In the genomic region with DNA sequence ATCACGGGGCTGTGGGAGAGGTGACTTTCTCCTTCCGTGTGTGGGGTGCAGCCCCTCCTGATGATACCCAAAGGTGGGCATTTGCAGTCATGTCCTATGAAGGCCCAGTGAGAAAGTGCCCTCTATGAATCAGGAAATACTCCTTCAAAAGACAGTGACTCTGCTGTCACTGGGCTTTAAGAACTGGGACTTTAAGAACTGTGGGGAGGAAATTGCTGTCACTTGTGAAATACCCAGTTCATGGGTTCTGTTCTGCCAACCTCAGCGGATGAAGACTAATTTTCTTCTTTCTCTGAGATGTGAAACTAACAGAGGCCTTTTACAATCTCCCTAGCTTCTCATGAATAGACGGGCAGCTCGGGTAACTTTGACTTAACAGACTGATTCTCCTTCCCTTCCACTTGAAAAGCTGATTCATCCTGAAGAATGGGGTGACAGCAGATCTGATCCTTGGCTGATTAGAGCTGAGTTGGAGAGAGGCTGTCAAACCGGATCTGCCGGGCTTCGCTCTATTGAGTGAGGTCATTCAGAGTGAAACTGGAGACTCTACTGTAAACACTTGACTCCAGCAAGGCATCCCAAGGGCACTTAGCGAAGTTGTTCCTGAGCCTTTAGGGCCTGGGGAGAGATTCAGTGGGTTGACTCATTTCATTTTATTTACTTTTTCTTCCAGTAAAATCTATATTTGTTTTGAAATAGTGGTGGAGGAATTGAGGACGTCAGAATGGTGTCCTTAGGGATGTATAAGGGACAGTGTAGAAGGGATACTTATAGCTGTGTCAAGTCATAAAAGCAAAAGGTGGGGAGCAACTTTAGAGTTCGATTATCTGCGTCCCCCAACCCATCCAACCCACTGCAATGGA, we compare ENCODE assay signal across 8 mouse cellular contexts.
DNase-seq lines count a peak whose midpoint lies in the region; ATAC-seq and TF ChIP-seq lines count a peak whose summit lies in the region.

No protein-coding gene starts in this region.

- no peaks in the 10 kb centered on the region for H3K9me3 ChIP-seq in heart, embryonic 11.5 days (replicated peaks; ENCODE audit: control insufficient read depth, low read length)

- no peaks in the 10 kb centered on the region for H3K36me3 ChIP-seq in heart, embryonic 11.5 days (ENCODE audit: control insufficient read depth, insufficient read depth, low read length)
- no peaks in the 10 kb centered on the region for H3K36me3 ChIP-seq in myocyte (ENCODE audit: control insufficient read depth, insufficient read depth)

- H3K27ac ChIP-seq in heart, embryonic 11.5 days (ENCODE audit: low read depth, low read length) = peak overlapping the region; percentile 3

- H3K79me2 ChIP-seq in myocyte (ENCODE audit: control insufficient read depth, insufficient read depth) = no peaks in the 10 kb centered on the region

- H3ac ChIP-seq in myocyte (ENCODE audit: control insufficient read depth, insufficient read length) = no peak overlapping the region

- H3K27me3 ChIP-seq in heart, embryonic 11.5 days (ENCODE audit: control insufficient read depth, insufficient read depth, low read length) = no peaks in the 10 kb centered on the region
- no peaks in the 10 kb centered on the region for H3K27me3 ChIP-seq in myocyte (ENCODE audit: control insufficient read depth, insufficient read depth, insufficient read length)

- no peak for ATAC-seq in heart, embryonic 11.5 days (replicated peaks; ENCODE audit: insufficient number of reproducible peaks, low FRiP score, low TSS enrichment)

- TF ChIP-seq POLR2A in myocyte (IDR thresholded peaks at IDR 0.05; ENCODE audit: insufficient read length, low read depth) = no peak

- H3K4me2 ChIP-seq in heart, embryonic 11.5 days = peak overlapping the region; percentile 1; the same call in 1 of the 2 replicates
- H3K4me2 ChIP-seq in myocyte (ENCODE audit: low read depth) = peak overlapping the region; percentile 76

- H3K4me3 ChIP-seq in heart, embryonic 11.5 days (ENCODE audit: low read depth, low read length) = no peak overlapping the region
- no peak overlapping the region for H3K4me3 ChIP-seq in myocyte

- no peak for DNase-seq in heart, adult 8-10 months (ENCODE audit: low spot score)
- peak; percentile 61 for DNase-seq in embryo, embryonic 9.5 days (ENCODE audit: extremely low spot score)
- peak; percentile 82 for DNase-seq in large intestine, adult 2 months (ENCODE audit: low read depth, low spot score)
- no peak for DNase-seq in cerebellum, adult 11 months
- DNase-seq in testis, postnatal 10 days (ENCODE audit: low spot score) = no peak
- no peak for DNase-seq in c-Kit-positive CD71-positive TER-119-positive erythroid progenitor cells, embryonic 14.5 days (ENCODE audit: low spot score)

- 27% methylated on average over 12 of the region's 12 CpGs for WGBS in heart, embryonic 11.5 days (ENCODE audit: insufficient replicate concordance)
- 19% methylated on average over 12 of the region's 12 CpGs for WGBS in large intestine, adult 2 months

- peaks cover 29% of the 10 kb centered on the region; the same call in 1 of the 2 replicates for H3K4me1 ChIP-seq in heart, embryonic 11.5 days (ENCODE audit: control insufficient read depth, insufficient read depth, low read length)

- H3K9ac ChIP-seq in heart, embryonic 11.5 days (ENCODE audit: low read depth, low read length) = no peak overlapping the region

TF ChIP-seq in myocyte, 11 proteins besides CTCF, POLR2A, EP300 and RAD21:
- no peak for TF ChIP-seq MYOD1 (IDR thresholded peaks at IDR 0.05; ENCODE audit: control insufficient read depth in 1 of 3, insufficient read length in 2 of 3, low read depth in 2 of 3)
- 0 out of 2 replicates have a peak, but pooled peaks have one; percentile 1 for TF ChIP-seq CEBPB (IDR thresholded peaks at IDR 0.05; ENCODE audit: insufficient read depth, poor library complexity, severe bottlenecking)
TF ChIP-seq in myocyte: peak in this region for 1.

Comparison
In these comparisons a context has a peak if more than half of its experiments do, and no peak if none do; other contexts are left out.
1. DNase-seq: peak in embryo, embryonic 9.5 days (single experiment) and large intestine, adult 2 months (single experiment); none in heart, adult 8-10 months (single experiment), cerebellum, adult 11 months (single experiment), testis, postnatal 10 days (single experiment) and c-Kit-positive CD71-positive TER-119-positive erythroid progenitor cells, embryonic 14.5 days (single experiment).